Mouse (Mus musculus) hindbrain, embryonic 15.5 days (tissue): Measurements from ENCODE around the gene Sult1a1. TPM values are rescaled to one million over a fixed set of nuclear protein-coding genes. Genes with fewer than 3 reads are reported as not detected.
"Not testable (repeated sequence)": the region's sequence is repeated elsewhere in the genome, so short reads cannot be mapped to it uniquely, and the experiment has no call there.

Experiments used
- ATAC-seq: fragments of 200-750 bp; cut with Nextera tagmentation; 2 replicates; pipeline ENCODE4 v1.8.0; 2017; ENCODE audit warnings: low read depth, moderate number of reproducible peaks, moderate TSS enrichment; ENCODE audit not compliant: low FRiP score
- H3K27ac ChIP-seq: fragments of 300-500 bp; sonication (generic); replicated peaks from 2 replicates; pipeline ENCODE4 v1.5.1; 2015; ENCODE audit warnings: mild to moderate bottlenecking, inconsistent platforms
- H3K27me3 ChIP-seq: fragments of 300-500 bp; sonication (generic); 2 replicates; pipeline ENCODE4 v1.6.1; 2015; ENCODE audit warnings: control low read depth, inconsistent platforms
- H3K36me3 ChIP-seq: fragments of 300-500 bp; sonication (generic); 2 replicates; pipeline ENCODE4 v1.6.1; 2015; ENCODE audit warnings: control low read depth, inconsistent platforms
- H3K4me1 ChIP-seq: fragments of 300-500 bp; sonication (generic); replicated peaks from 2 replicates; pipeline ENCODE4 v1.6.1; 2015; ENCODE audit warnings: control low read depth, inconsistent platforms
- H3K4me2 ChIP-seq: fragments of 300-500 bp; sonication (generic); 2 replicates; pipeline ENCODE4 v1.6.1; 2015; ENCODE audit warnings: moderate library complexity, mild to moderate bottlenecking, inconsistent platforms
- H3K4me3 ChIP-seq: fragments of 300-500 bp; sonication (generic); 2 replicates; pipeline ENCODE4 v1.5.1; 2015; ENCODE audit warnings: mild to moderate bottlenecking, inconsistent platforms
- H3K9ac ChIP-seq: fragments of 300-500 bp; sonication (generic); 2 replicates; pipeline ENCODE4 v1.6.1; 2015; ENCODE audit warnings: inconsistent platforms
- H3K9me3 ChIP-seq: fragments of 300-500 bp; sonication (generic); 2 replicates; pipeline ENCODE4 v1.6.1; 2016; ENCODE audit warnings: control low read depth, inconsistent platforms
- WGBS: fragments of 180-500 bp; shearing (Covaris S2); methylation state at CpG from one replicate; pipeline ENCODE4 v1.1.7; 2015; 5-methylcytosine and 5-hydroxymethylcytosine counted together
- polyA plus RNA-seq: library from polyadenylated mRNA; unstranded; fragments of >200 nt; fragmentation: Nextera tagmentation; extraction: Ambion mirVana; gene quantifications from 2 replicates; pipeline ENCODE4 v1.2.1, GENCODE M21; 2015

Gene Sult1a1
- polyA plus RNA-seq, 1 experiment from 2014 or later = 7.3 TPM

DNA sequence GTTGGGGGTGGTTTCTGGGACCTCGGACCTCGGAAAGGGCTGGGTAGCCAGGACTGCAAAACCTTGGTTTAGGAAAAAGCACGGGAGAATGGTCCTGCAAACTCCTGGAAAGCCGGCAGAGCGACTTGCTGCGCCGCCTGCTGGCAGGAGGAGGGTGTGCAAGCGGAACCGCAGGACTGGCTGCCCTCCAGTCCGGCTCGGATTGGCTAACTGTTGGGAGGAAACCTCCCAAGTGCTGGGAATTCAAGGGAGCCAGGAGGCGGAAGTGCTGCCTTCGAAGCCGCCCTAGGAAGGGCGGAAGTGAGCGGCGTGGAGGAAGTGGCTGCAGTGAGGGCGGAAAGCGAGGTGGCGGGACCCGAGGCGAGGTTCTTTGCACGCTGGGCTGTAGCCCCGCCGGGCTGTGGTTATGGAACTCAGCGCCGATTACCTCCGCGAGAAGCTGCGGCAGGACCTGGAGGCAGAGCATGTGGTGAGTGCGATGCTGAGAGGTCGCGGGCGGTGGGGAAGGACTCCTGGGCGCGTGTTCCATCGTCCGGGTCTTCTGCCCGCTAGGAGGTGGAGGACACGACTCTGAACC, 19.5 kb upstream of the Sult1a1 start, which contains the start of gene Slx1b:
Gene Slx1b, minus strand, starts transcription at position 154 of the 577 bp plus-strand sequence.
- Histone ChIP-seq H3K9me3 (no peaks in the 10 kb centered on the region), H3K27ac (peak within 1 kb of the TSS; percentile 93), H3K4me2 (peak within 1 kb of the TSS; percentile 90), H3K36me3 (peaks cover 17% of the 10 kb centered on the region), H3K4me1 (peaks cover 40% of the 10 kb centered on the region), H3K27me3 (no peaks in the 10 kb centered on the region), H3K4me3 (peak within 1 kb of the TSS; percentile 78), H3K9ac (peak within 1 kb of the TSS; percentile 85)
- WGBS = under 1% methylated on average over 40 of the region's 40 CpGs
- peak; percentile 96 for ATAC-seq

- ATAC-seq = peak; percentile 42
- Histone ChIP-seq H3K4me3 (peak within 1 kb of the TSS; percentile 78), H3K27me3 (no peaks in the 10 kb centered on the region), H3K9ac (peak within 1 kb of the TSS; percentile 85), H3K36me3 (peaks cover 20% of the 10 kb centered on the region), H3K27ac (peak within 1 kb of the TSS; percentile 93), H3K4me2 (peak within 1 kb of the TSS; percentile 90), H3K9me3 (no peaks in the 10 kb centered on the region), H3K4me1 (peaks cover 37% of the 10 kb centered on the region)
- under 1% methylated on average over 31 of the region's 31 CpGs for WGBS
Measured at GRCm38 (mm10) chr7:126695210-126695611, 19.0 kb upstream of the Sult1a1 start, which contains the start of gene Bola2. Bola2 (plus strand) TSS chr7:126695401.

- ATAC-seq = no peak
- Histone ChIP-seq H3K36me3 (peaks cover 17% of the 10 kb centered on the region), H3K9me3 (no peaks in the 10 kb centered on the region), H3K27me3 (no peaks in the 10 kb centered on the region), H3K4me2 (peak overlapping the region; percentile 90), H3K4me3 (peak overlapping the region; percentile 78), H3K9ac (peak overlapping the region; percentile 83), H3K4me1 (peaks cover 37% of the 10 kb centered on the region), H3K27ac (peak overlapping the region; percentile 93)
- 13% methylated on average over 10 of the region's 10 CpGs for WGBS
Measured at GRCm38 (mm10) chr7:126694441-126695051, 18.3 kb upstream of the Sult1a1 start.

DNA sequence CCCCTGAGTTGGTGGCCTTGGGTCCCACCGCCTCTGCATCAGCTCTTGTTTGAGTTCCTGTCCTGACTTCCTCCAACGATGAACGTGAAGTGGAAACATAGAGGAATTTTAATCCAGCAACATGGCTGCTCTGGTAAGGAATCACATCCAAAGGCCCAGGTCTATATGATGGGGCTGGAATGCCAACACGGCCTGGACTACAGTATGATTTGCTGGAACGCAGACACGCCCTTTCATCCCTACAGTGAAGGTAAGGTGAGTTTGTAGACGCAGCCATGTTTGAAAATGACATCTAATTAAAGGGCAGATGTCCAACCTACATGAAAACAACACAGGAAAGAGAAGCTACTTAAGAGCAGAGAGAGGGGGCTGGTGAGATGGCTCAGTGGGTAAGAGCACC, 17.5 kb upstream of the Sult1a1 start:
- Histone ChIP-seq H3K9me3 (no peaks in the 10 kb centered on the region), H3K9ac (no peak overlapping the region), H3K36me3 (peaks cover 14% of the 10 kb centered on the region), H3K27ac (no peak overlapping the region), H3K4me2 (peak overlapping the region; percentile 90), H3K4me3 (no peak overlapping the region), H3K27me3 (no peaks in the 10 kb centered on the region), H3K4me1 (peaks cover 37% of the 10 kb centered on the region)
- WGBS = 90% methylated on average over 7 of the region's 7 CpGs
- ATAC-seq = no peak

- Histone ChIP-seq H3K9me3 (no peaks in the 10 kb centered on the region), H3K9ac (no peak overlapping the region), H3K36me3 (peaks cover 14% of the 10 kb centered on the region), H3K4me2 (peak overlapping the region; percentile 90), H3K27ac (no peak overlapping the region), H3K4me1 (peaks cover 37% of the 10 kb centered on the region), H3K27me3 (no peaks in the 10 kb centered on the region), H3K4me3 (no peak overlapping the region)
- ATAC-seq = no peak
- WGBS = 30% methylated on average over 3 of the region's 3 CpGs
Measured at GRCm38 (mm10) chr7:126693256-126693655, 17.0 kb upstream of the Sult1a1 start.

- ATAC-seq = no peak
- Histone ChIP-seq H3K9me3 (no peaks in the 10 kb centered on the region), H3K4me3 (no peak overlapping the region), H3K4me1 (peaks cover 32% of the 10 kb centered on the region), H3K9ac (no peak overlapping the region), H3K27me3 (no peaks in the 10 kb centered on the region), H3K4me2 (no peak overlapping the region), H3K36me3 (peaks cover 14% of the 10 kb centered on the region), H3K27ac (no peak overlapping the region)
- WGBS = 96% methylated on average over 26 of the region's 26 CpGs
Measured at GRCm38 (mm10) chr7:126692426-126692825, 16.2 kb upstream of the Sult1a1 start.

DNA sequence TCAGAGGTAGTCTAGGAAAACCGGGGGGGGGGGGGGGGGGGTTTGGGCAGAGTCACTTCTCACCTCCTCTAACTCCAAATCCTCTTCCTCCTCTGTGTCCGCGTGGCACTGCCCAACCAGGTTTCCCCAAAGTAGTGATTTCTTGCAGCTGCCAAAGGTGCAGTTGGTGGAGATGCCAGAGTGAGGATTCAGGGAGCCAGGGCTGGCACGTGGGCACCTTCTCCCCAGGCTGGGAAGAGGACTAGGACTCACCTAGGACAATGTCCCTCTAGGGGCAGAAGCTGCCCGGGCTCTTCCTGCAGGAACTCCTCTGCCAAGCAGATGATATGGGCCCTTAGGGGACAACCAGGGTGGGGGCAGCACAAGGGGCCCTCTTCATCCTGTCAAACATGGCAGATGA, 15.4 kb upstream of the Sult1a1 start:
- Histone ChIP-seq H3K36me3 (peaks cover 14% of the 10 kb centered on the region), H3K4me1 (peaks cover 24% of the 10 kb centered on the region), H3K9me3 (no peaks in the 10 kb centered on the region), H3K27me3 (no peaks in the 10 kb centered on the region), H3K27ac (no peak overlapping the region), H3K4me3 (no peak overlapping the region), H3K9ac (no peak overlapping the region), H3K4me2 (no peak overlapping the region)
- no peak for ATAC-seq
- 79% methylated on average over 5 of the region's 5 CpGs for WGBS

- 84% methylated on average over 3 of the region's 3 CpGs for WGBS
- Histone ChIP-seq H3K4me2 (no peak overlapping the region), H3K4me3 (no peak overlapping the region), H3K4me1 (peaks cover 19% of the 10 kb centered on the region), H3K36me3 (peaks cover 14% of the 10 kb centered on the region), H3K9ac (no peak overlapping the region), H3K27me3 (no peaks in the 10 kb centered on the region), H3K9me3 (no peaks in the 10 kb centered on the region), H3K27ac (no peak overlapping the region)
- ATAC-seq = no peak
Measured at GRCm38 (mm10) chr7:126690737-126691136, 14.5 kb upstream of the Sult1a1 start.

GRCm38 (mm10) chr7:126689021-126689420, 12.8 kb upstream of the Sult1a1 start:
- Histone ChIP-seq H3K9me3 (no peaks in the 10 kb centered on the region), H3K27me3 (no peaks in the 10 kb centered on the region), H3K4me1 (peaks cover 12% of the 10 kb centered on the region), H3K27ac (no peak overlapping the region), H3K36me3 (peaks cover 14% of the 10 kb centered on the region), H3K9ac (no peak overlapping the region), H3K4me2 (no peak overlapping the region), H3K4me3 (no peak overlapping the region)
- ATAC-seq = no peak
- WGBS = 86% methylated on average over 3 of the region's 3 CpGs

GRCm38 (mm10) chr7:126688156-126688555, 11.9 kb upstream of the Sult1a1 start:
- peaks cover 14% of the 10 kb centered on the region for H3K36me3 ChIP-seq
- not testable (repeated sequence) for H3K4me1 ChIP-seq, H3K27me3 ChIP-seq, H3K9ac ChIP-seq, H3K27ac ChIP-seq, H3K4me3 ChIP-seq, H3K4me2 ChIP-seq, ATAC-seq, H3K9me3 ChIP-seq
- WGBS = 93% methylated on average over 3 of the region's 4 CpGs

- WGBS = 96% methylated on average over 5 of the region's 5 CpGs
- no peaks in the 10 kb centered on the region for H3K9me3 ChIP-seq
- no peaks in the 10 kb centered on the region for H3K27me3 ChIP-seq
- H3K9ac ChIP-seq = no peak overlapping the region
- H3K4me3 ChIP-seq = no peak overlapping the region
- no peak for ATAC-seq
- H3K4me1 ChIP-seq = no peaks in the 10 kb centered on the region
- H3K4me2 ChIP-seq = no peak overlapping the region
- no peak overlapping the region for H3K27ac ChIP-seq
- H3K36me3 ChIP-seq = no peaks in the 10 kb centered on the region
Measured at GRCm38 (mm10) chr7:126681221-126681620, 5.0 kb upstream of the Sult1a1 start.

DNA sequence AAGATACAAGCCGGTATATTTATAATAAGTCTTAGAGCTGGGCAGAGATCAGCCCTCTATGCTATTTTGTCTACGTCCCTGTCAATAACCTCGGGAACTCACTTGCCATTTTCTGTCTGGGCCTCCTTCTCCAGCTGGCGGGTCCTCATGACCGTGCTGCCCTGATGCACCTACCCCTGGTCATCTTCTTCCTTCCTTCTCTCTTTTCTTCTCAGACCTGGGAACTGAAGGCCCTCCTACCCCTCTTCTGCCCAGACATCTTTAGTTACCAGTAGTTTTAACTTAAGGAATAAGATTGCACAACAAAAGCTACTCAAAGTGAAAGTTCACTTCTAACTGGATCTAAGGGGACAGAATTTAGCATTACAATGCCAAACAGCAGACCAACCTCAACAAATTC, 3.5 kb upstream of the Sult1a1 start:
- Histone ChIP-seq H3K9me3 (no peaks in the 10 kb centered on the region), H3K4me1 (no peaks in the 10 kb centered on the region), H3K27ac (no peak overlapping the region), H3K4me2 (no peak overlapping the region), H3K9ac (no peak overlapping the region), H3K27me3 (no peaks in the 10 kb centered on the region), H3K4me3 (no peak overlapping the region), H3K36me3 (no peaks in the 10 kb centered on the region)
- 93% methylated on average over 5 of the region's 5 CpGs for WGBS
- no peak for ATAC-seq
